Mouse (Mus musculus): ENCODE data around the gene Psma1. TPM values are rescaled to one million over a fixed set of nuclear protein-coding genes. Genes with fewer than 3 reads are reported as not detected.

The Psma1 gene
- 100 to 1,000 TPM; 106 to 118 TPM for total RNA-seq (2023)

GRCm38 (mm10) chr7:114276005-114276752 is at the start of gene Psma1:
Gene Psma1, minus strand, starts transcription at chr7:114276118.

GRCm38 (mm10) chr7:114253885-114254833 is 21.8 kb downstream of the Psma1 start, which contains the start of gene Copb1:
Gene Copb1, minus strand, starts transcription at chr7:114254711.

Other genes with a start within 250 kb of the Psma1 start
- gene Rras2, start 158.3 kb downstream of the Psma1 start, total RNA-seq (2023), result 1 to 10 TPM; 1.5 to 1.8 TPM
- gene Copb1, start 21.4 kb downstream of the Psma1 start, total RNA-seq (2023), result 10 to 100 TPM; 58.5 to 64.8 TPM
- gene Pde3b, start 139.2 kb upstream of the Psma1 start, total RNA-seq (2023), result 1 to 10 TPM; 4.6 to 6.5 TPM